Mouse (Mus musculus): Measurements from ENCODE around the gene Dner. TPM values are rescaled to one million over a fixed set of nuclear protein-coding genes. Genes with fewer than 3 reads are reported as not detected.

Gene Dner
- total RNA-seq, 1 experiment = 2.1 TPM

DNA sequence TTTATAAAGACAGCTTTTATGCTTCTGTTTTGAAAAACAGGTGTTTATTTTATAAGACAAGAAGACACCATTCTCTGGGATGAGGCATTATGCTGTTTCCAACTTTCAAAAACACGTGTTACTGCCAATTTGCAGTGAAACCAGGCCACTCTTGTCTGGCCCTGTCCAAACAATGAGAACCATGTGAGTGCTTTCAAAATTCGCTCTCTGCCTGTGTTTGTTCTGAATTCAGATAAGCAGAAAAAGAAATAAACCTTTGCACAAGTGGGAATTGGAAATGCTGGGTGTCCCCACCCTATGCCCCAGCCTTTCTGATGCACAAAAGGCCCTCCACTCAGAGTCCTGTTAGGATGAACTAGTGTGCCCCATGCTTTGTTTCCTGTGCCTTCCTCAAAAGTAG, 276.6 kb downstream of the Dner start:
- Histone ChIP-seq H3K4me1 (ENCODE audit: control insufficient read depth in 2 of 2, insufficient read depth in 2 of 2, low read length in 2 of 2, poor library complexity in 1 of 2) (no peaks in the 10 kb centered on the region), H3K9me3 (ENCODE audit: control insufficient read depth, insufficient read depth, low read depth, low read length) (no peaks in the 10 kb centered on the region), H3K4me3 (ENCODE audit: insufficient read depth in 1 of 2, low read depth in 1 of 2, low read length in 2 of 2, poor library complexity in 1 of 2, severe bottlenecking in 1 of 2) (no peak overlapping the region), H3K36me3 (ENCODE audit: control insufficient read depth, insufficient read depth, low read length, poor library complexity, severe bottlenecking) (no peaks in the 10 kb centered on the region), H3K27ac (ENCODE audit: insufficient read depth, low read depth, low read length, poor library complexity, severe bottlenecking) (no peak overlapping the region), H3K9ac (ENCODE audit: insufficient read depth, low read depth, low read length, poor library complexity, severe bottlenecking) (no peak overlapping the region)
- in situ Hi-C loops (cut with MboI; ENCODE audit: low sequenced_read_pairs in 2 of 2, unreplicated experiment in 2 of 2) = no loop called here
- TF ChIP-seq HCFC1 (IDR thresholded peaks at IDR 0.05; ENCODE audit: borderline replicate concordance, insufficient read depth, low read length) = no peak
- TF ChIP-seq MAFK (IDR thresholded peaks at IDR 0.05; ENCODE audit: insufficient read depth, low read depth, low read length) = no peak
- no peak for TF ChIP-seq CHD2 (IDR thresholded peaks at IDR 0.05; ENCODE audit: low read depth, low read length)
- TF ChIP-seq ZC3H11A (IDR thresholded peaks at IDR 0.05; ENCODE audit: borderline replicate concordance, low read depth, low read length) = no peak
- no peak for TF ChIP-seq ZNF384 (IDR thresholded peaks at IDR 0.05; ENCODE audit: low read depth, low read length)
- no peak for DNase-seq (ENCODE audit: low read depth, low spot score)

DNA sequence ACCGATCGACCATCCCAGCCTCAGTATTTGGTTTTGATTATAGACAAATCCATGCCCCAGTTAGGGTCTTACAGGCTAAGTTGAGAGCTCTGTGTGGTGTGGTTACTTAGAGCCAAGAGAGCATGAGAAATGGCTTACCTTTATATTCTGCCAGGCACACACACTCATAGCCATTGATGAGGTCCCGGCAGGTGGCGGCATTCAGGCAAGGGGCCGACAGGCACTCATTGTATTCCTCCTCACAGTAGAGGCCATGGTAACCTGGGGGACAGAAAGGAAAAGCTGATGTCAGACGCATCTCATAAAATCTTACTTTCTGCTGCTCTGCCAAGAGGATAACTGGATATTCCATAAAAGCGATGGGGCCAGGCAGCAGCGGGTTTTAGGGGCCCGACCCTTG, 277.5 kb downstream of the Dner start:
- DNase-seq (ENCODE audit: low read depth, low spot score) = no peak
- Histone ChIP-seq H3K4me3 (ENCODE audit: insufficient read depth in 1 of 2, low read depth in 1 of 2, low read length in 2 of 2, poor library complexity in 1 of 2, severe bottlenecking in 1 of 2) (no peak overlapping the region), H3K9me3 (ENCODE audit: control insufficient read depth, insufficient read depth, low read depth, low read length) (no peaks in the 10 kb centered on the region), H3K27ac (ENCODE audit: insufficient read depth, low read depth, low read length, poor library complexity, severe bottlenecking) (no peak overlapping the region), H3K9ac (ENCODE audit: insufficient read depth, low read depth, low read length, poor library complexity, severe bottlenecking) (no peak overlapping the region), H3K4me1 (ENCODE audit: control insufficient read depth in 2 of 2, insufficient read depth in 2 of 2, low read length in 2 of 2, poor library complexity in 1 of 2) (no peaks in the 10 kb centered on the region), H3K36me3 (ENCODE audit: control insufficient read depth, insufficient read depth, low read length, poor library complexity, severe bottlenecking) (no peaks in the 10 kb centered on the region)
- TF ChIP-seq MAFK (IDR thresholded peaks at IDR 0.05; ENCODE audit: insufficient read depth, low read depth, low read length) = no peak
- TF ChIP-seq ZNF384 (IDR thresholded peaks at IDR 0.05; ENCODE audit: low read depth, low read length) = no peak
- no peak for TF ChIP-seq ZC3H11A (IDR thresholded peaks at IDR 0.05; ENCODE audit: borderline replicate concordance, low read depth, low read length)
- in situ Hi-C loops (cut with MboI; ENCODE audit: low sequenced_read_pairs in 2 of 2, unreplicated experiment in 2 of 2) = no loop called here

DNA sequence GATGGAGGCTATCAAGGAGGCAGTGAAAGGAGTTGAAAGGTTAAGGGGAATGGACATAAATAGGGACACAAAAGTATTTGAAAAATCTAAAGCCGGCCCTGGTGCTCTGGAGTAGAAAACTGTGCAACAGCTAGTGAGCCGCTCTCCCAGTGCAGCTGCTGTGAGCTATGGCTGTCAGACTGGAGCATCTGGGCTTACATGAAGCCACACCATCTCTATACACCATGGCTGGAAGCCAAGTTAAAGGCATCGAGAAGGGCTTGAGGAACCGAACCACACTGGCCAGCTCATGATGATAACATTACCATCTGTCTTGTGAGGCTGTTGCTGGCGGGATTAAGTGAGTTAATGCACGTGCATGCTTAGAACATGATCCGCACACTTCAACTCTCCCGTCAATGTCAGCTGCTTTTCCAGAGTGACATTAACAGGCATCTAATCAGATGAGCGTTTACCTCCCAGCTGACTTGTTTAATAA, 278.2 kb downstream of the Dner start:
- DNase-seq (ENCODE audit: low read depth, low spot score) = no peak
- TF ChIP-seq MAFK (IDR thresholded peaks at IDR 0.05; ENCODE audit: insufficient read depth, low read depth, low read length) (no peak), ZC3H11A (IDR thresholded peaks at IDR 0.05; ENCODE audit: borderline replicate concordance, low read depth, low read length) (no peak), ZNF384 (IDR thresholded peaks at IDR 0.05; ENCODE audit: low read depth, low read length) (no peak), HCFC1 (IDR thresholded peaks at IDR 0.05; ENCODE audit: borderline replicate concordance, insufficient read depth, low read length) (no peak), CHD2 (IDR thresholded peaks at IDR 0.05; ENCODE audit: low read depth, low read length) (no peak)
- no peaks in the 10 kb centered on the region for H3K4me1 ChIP-seq (ENCODE audit: control insufficient read depth in 2 of 2, insufficient read depth in 2 of 2, low read length in 2 of 2, poor library complexity in 1 of 2)
- no peaks in the 10 kb centered on the region for H3K9me3 ChIP-seq (ENCODE audit: control insufficient read depth, insufficient read depth, low read depth, low read length)
- H3K27ac ChIP-seq (ENCODE audit: insufficient read depth, low read depth, low read length, poor library complexity, severe bottlenecking) = no peak overlapping the region
- H3K9ac ChIP-seq (ENCODE audit: insufficient read depth, low read depth, low read length, poor library complexity, severe bottlenecking) = no peak overlapping the region
- H3K4me3 ChIP-seq (ENCODE audit: insufficient read depth in 1 of 2, low read depth in 1 of 2, low read length in 2 of 2, poor library complexity in 1 of 2, severe bottlenecking in 1 of 2) = no peak overlapping the region
- in situ Hi-C loops (cut with MboI; ENCODE audit: low sequenced_read_pairs in 2 of 2, unreplicated experiment in 2 of 2) = no loop called here
- no peaks in the 10 kb centered on the region for H3K36me3 ChIP-seq (ENCODE audit: control insufficient read depth, insufficient read depth, low read length, poor library complexity, severe bottlenecking)

DNA sequence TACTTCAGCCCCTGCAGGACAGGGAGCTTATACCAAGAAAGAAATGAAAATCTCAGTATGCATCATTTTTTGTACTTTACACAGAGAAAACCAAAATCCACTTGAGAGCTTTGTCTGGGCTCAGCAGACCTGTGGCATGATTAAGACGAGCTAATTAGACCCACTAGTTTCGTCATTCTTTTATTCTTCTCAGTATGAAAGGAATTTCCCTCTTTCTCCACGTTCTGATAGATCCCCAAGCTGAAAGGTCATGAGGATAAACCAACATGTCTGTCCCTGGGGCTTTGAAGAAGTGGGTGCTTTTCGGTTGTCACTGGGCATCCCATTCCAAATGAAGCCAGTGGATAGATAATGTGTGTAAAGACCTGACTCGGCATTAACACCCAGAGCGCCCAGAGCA, 278.7 kb downstream of the Dner start:
- Histone ChIP-seq H3K27ac (ENCODE audit: insufficient read depth, low read depth, low read length, poor library complexity, severe bottlenecking) (no peak overlapping the region), H3K9ac (ENCODE audit: insufficient read depth, low read depth, low read length, poor library complexity, severe bottlenecking) (no peak overlapping the region), H3K9me3 (ENCODE audit: control insufficient read depth, insufficient read depth, low read depth, low read length) (no peaks in the 10 kb centered on the region), H3K4me1 (ENCODE audit: control insufficient read depth in 2 of 2, insufficient read depth in 2 of 2, low read length in 2 of 2, poor library complexity in 1 of 2) (no peaks in the 10 kb centered on the region), H3K36me3 (ENCODE audit: control insufficient read depth, insufficient read depth, low read length, poor library complexity, severe bottlenecking) (no peaks in the 10 kb centered on the region), H3K4me3 (ENCODE audit: insufficient read depth in 1 of 2, low read depth in 1 of 2, low read length in 2 of 2, poor library complexity in 1 of 2, severe bottlenecking in 1 of 2) (no peak overlapping the region)
- in situ Hi-C loops (cut with MboI; ENCODE audit: low sequenced_read_pairs in 2 of 2, unreplicated experiment in 2 of 2) = no loop called here
- no peak for DNase-seq (ENCODE audit: low read depth, low spot score)
- TF ChIP-seq MAFK (IDR thresholded peaks at IDR 0.05; ENCODE audit: insufficient read depth, low read depth, low read length) (no peak), CHD2 (IDR thresholded peaks at IDR 0.05; ENCODE audit: low read depth, low read length) (no peak), ZNF384 (IDR thresholded peaks at IDR 0.05; ENCODE audit: low read depth, low read length) (no peak), ZC3H11A (IDR thresholded peaks at IDR 0.05; ENCODE audit: borderline replicate concordance, low read depth, low read length) (no peak), HCFC1 (IDR thresholded peaks at IDR 0.05; ENCODE audit: borderline replicate concordance, insufficient read depth, low read length) (no peak)

DNA sequence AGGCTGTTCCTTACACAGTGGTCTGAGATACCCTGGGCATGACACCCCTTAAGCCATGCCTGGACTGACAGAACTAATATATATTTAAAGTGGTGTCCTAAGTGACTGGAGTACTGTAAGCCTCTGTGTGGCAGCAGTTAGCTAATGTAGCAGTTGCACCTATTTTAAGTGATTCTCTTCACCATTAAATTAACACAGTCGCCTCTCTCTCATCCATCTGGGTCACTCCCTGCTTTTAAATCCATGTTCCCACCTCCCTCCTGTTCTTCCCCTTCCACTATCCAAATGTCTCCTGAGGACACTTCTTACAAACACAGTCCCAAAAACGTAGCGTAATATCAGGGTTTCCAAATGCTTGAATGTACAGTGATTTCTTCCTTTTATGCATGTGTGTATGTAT, 281.6 kb downstream of the Dner start:
- no peaks in the 10 kb centered on the region for H3K9me3 ChIP-seq (ENCODE audit: control insufficient read depth, insufficient read depth, low read depth, low read length)
- in situ Hi-C loops (cut with MboI; ENCODE audit: low sequenced_read_pairs in 2 of 2, unreplicated experiment in 2 of 2) = no loop called here
- H3K4me1 ChIP-seq (ENCODE audit: control insufficient read depth in 2 of 2, insufficient read depth in 2 of 2, low read length in 2 of 2, poor library complexity in 1 of 2) = no peaks in the 10 kb centered on the region
- DNase-seq (ENCODE audit: low read depth, low spot score) = no peak
- H3K9ac ChIP-seq (ENCODE audit: insufficient read depth, low read depth, low read length, poor library complexity, severe bottlenecking) = no peak overlapping the region
- no peaks in the 10 kb centered on the region for H3K36me3 ChIP-seq (ENCODE audit: control insufficient read depth, insufficient read depth, low read length, poor library complexity, severe bottlenecking)
- no peak overlapping the region for H3K27ac ChIP-seq (ENCODE audit: insufficient read depth, low read depth, low read length, poor library complexity, severe bottlenecking)
- TF ChIP-seq CHD2 (IDR thresholded peaks at IDR 0.05; ENCODE audit: low read depth, low read length) (no peak), MAFK (IDR thresholded peaks at IDR 0.05; ENCODE audit: insufficient read depth, low read depth, low read length) (no peak), ZC3H11A (IDR thresholded peaks at IDR 0.05; ENCODE audit: borderline replicate concordance, low read depth, low read length) (no peak), HCFC1 (IDR thresholded peaks at IDR 0.05; ENCODE audit: borderline replicate concordance, insufficient read depth, low read length) (no peak), ZNF384 (IDR thresholded peaks at IDR 0.05; ENCODE audit: low read depth, low read length) (no peak)
- no peak overlapping the region for H3K4me3 ChIP-seq (ENCODE audit: insufficient read depth in 1 of 2, low read depth in 1 of 2, low read length in 2 of 2, poor library complexity in 1 of 2, severe bottlenecking in 1 of 2)

All from ES-E14 (cell line).